Mouse (Mus musculus) limb, embryonic 13.5 days (tissue): ENCODE results near the gene Gsdma2. TPM values are rescaled to one million over a fixed set of nuclear protein-coding genes. Genes with fewer than 3 reads are reported as not detected.
A peak's percentile ranks its signal among the peaks of the same experiment; 100 is the strongest.
"Not testable (repeated sequence)": the region's sequence is repeated elsewhere in the genome, so short reads cannot be mapped to it uniquely, and the experiment has no call there.

Source experiments
- ATAC-seq: fragments of 200-750 bp; cut with Nextera tagmentation; 2 replicates; pipeline ENCODE4 v1.8.0; 2017; ENCODE audit warnings: low read depth, moderate number of reproducible peaks, moderate TSS enrichment; ENCODE audit not compliant: low FRiP score
- H3K27ac ChIP-seq: fragments of 300-500 bp; sonication (generic); 2 replicates; pipeline ENCODE4 v1.5.1; 2015; ENCODE audit warnings: inconsistent platforms, mild to moderate bottlenecking, moderate library complexity
- H3K27me3 ChIP-seq: fragments of 300-500 bp; sonication (generic); 2 replicates; pipeline ENCODE4 v1.6.1; 2015; ENCODE audit warnings: mild to moderate bottlenecking, inconsistent platforms
- H3K36me3 ChIP-seq: fragments of 300-500 bp; sonication (generic); 2 replicates; pipeline ENCODE4 v1.6.1; 2015; ENCODE audit warnings: inconsistent platforms, mild to moderate bottlenecking, moderate library complexity
- H3K4me1 ChIP-seq: fragments of 300-500 bp; sonication (generic); 2 replicates; pipeline ENCODE4 v1.6.1; 2015; ENCODE audit warnings: inconsistent platforms
- H3K4me2 ChIP-seq: fragments of 300-500 bp; sonication (generic); replicated peaks from 2 replicates; pipeline ENCODE4 v1.6.1; 2015; ENCODE audit warnings: inconsistent platforms, mild to moderate bottlenecking, moderate library complexity
- H3K4me3 ChIP-seq: fragments of 300-500 bp; sonication (generic); 2 replicates; pipeline ENCODE4 v1.5.1; 2015; ENCODE audit warnings: moderate library complexity, mild to moderate bottlenecking, inconsistent platforms
- H3K9ac ChIP-seq: fragments of 300-500 bp; sonication (generic); 2 replicates; pipeline ENCODE4 v1.6.1; 2015; ENCODE audit warnings: mild to moderate bottlenecking, inconsistent platforms
- H3K9me3 ChIP-seq: fragments of 300-500 bp; sonication (generic); 2 replicates; pipeline ENCODE4 v1.6.1; 2016; ENCODE audit warnings: inconsistent platforms
- WGBS: fragments of 180-500 bp; shearing (Covaris S2); methylation state at CpG from one replicate; pipeline ENCODE4 v1.1.7; 2015; 5-methylcytosine and 5-hydroxymethylcytosine counted together
- polyA plus RNA-seq: library from polyadenylated mRNA; unstranded; fragments of >200 nt; fragmentation: Nextera tagmentation; extraction: Ambion mirVana; gene quantifications from 2 replicates; pipeline ENCODE4 v1.2.1, GENCODE M21; 2015

Gsdma2 gene
- polyA plus RNA-seq: not detected in 2 replicates

DNA sequence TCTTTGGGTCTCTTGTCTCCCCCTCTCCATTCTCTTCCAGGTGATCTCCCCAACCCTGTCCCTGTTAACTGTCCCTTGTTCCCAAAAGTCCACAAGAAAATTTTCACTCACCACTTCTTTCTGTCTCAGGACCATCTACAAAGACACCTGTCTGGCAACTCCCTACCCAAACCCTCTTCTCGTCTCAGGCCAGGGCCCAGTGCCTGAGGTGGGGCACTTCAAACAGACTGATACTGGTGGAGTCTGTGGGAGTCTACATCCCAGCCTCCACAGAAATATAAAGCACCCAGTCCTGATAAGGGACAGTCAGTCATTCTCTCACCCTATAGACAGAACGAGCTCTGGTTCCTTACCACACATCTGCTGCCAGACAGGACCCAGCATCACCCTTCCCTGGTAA is at the start of gene Gsdma2:
Gsdma2 (plus strand) TSS at position 301 of the 400 bp plus-strand sequence.
- peaks cover 20% of the 10 kb centered on the region for H3K27me3 ChIP-seq
- H3K4me3 ChIP-seq: no peak within 1 kb of the TSS
- H3K9me3 ChIP-seq: no peaks in the 10 kb centered on the region
- no peak within 1 kb of the TSS for H3K9ac ChIP-seq
- H3K4me2 ChIP-seq: no peak within 1 kb of the TSS
- H3K36me3 ChIP-seq: no peaks in the 10 kb centered on the region
- no peaks in the 10 kb centered on the region for H3K4me1 ChIP-seq
- 62% methylated on average over 2 of the region's 2 CpGs for WGBS
- no peak for ATAC-seq
- no peak within 1 kb of the TSS for H3K27ac ChIP-seq

DNA sequence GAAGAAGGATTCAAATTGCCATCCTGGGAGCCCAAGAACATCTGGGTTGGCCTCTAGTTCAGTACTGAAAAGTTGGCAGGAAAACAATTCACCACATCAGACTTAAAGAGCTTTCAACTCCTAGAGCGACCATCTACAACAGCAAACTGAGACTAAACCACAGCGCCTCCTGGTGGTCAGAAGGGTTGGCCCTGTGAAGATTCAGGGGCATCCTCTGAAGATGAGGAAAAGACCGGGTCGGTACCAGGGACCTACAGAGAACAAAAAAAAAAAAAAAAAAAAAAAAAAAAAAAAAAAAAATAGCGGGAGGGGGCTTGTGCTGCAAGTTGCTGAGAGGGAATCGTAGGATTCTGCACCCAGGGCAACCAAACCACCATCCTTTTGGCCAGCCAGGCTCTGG is 49.2 kb upstream of the Gsdma2 start:
- no peaks in the 10 kb centered on the region for H3K36me3 ChIP-seq
- no peak overlapping the region for H3K9ac ChIP-seq
- H3K4me1 ChIP-seq: peaks cover 11% of the 10 kb centered on the region
- H3K27me3 ChIP-seq: peaks cover 59% of the 10 kb centered on the region
- no peak; the same call in 1 of the 2 replicates for ATAC-seq
- 40% methylated on average over 5 of the region's 6 CpGs for WGBS
- no peaks in the 10 kb centered on the region for H3K9me3 ChIP-seq
- no peak overlapping the region for H3K4me3 ChIP-seq
- H3K4me2 ChIP-seq: no peak overlapping the region
- no peak overlapping the region for H3K27ac ChIP-seq

GRCm38 (mm10) chr11:98597991-98598390 is 48.6 kb upstream of the Gsdma2 start, which contains the start of gene Lrrc3c:
Gene Lrrc3c (plus strand): TSS chr11:98598291.
- 79% methylated on average over 8 of the region's 8 CpGs for WGBS
- H3K9ac ChIP-seq: no peak within 1 kb of the TSS; the same call in 1 of the 2 replicates
- no peak within 1 kb of the TSS for H3K27ac ChIP-seq
- ATAC-seq: no peak
- peaks cover 11% of the 10 kb centered on the region for H3K4me1 ChIP-seq
- no peak within 1 kb of the TSS for H3K4me2 ChIP-seq
- H3K9me3 ChIP-seq: no peaks in the 10 kb centered on the region
- H3K4me3 ChIP-seq: no peak within 1 kb of the TSS
- H3K27me3 ChIP-seq: peaks cover 59% of the 10 kb centered on the region
- H3K36me3 ChIP-seq: no peaks in the 10 kb centered on the region

- WGBS: 58% methylated on average over 18 of the region's 18 CpGs
- ATAC-seq: no peak
- H3K27ac ChIP-seq: no peak overlapping the region
- peaks cover 60% of the 10 kb centered on the region for H3K27me3 ChIP-seq
- no peak overlapping the region; the same call in 1 of the 2 replicates for H3K9ac ChIP-seq
- peaks cover 11% of the 10 kb centered on the region for H3K4me1 ChIP-seq
- H3K36me3 ChIP-seq: no peaks in the 10 kb centered on the region
- no peaks in the 10 kb centered on the region for H3K9me3 ChIP-seq
- H3K4me3 ChIP-seq: no peak overlapping the region
- H3K4me2 ChIP-seq: no peak overlapping the region
Observed at GRCm38 (mm10) chr11:98598851-98599290, 47.7 kb upstream of the Gsdma2 start.

GRCm38 (mm10) chr11:98599291-98599690 is 47.3 kb upstream of the Gsdma2 start:
- Histone ChIP-seq H3K9me3 (no peaks in the 10 kb centered on the region), H3K4me1 (peaks cover 11% of the 10 kb centered on the region), H3K36me3 (no peaks in the 10 kb centered on the region), H3K27ac (no peak overlapping the region), H3K9ac (no peak overlapping the region; the same call in none of the 2 replicates), H3K4me2 (no peak overlapping the region), H3K27me3 (peaks cover 57% of the 10 kb centered on the region), H3K4me3 (no peak overlapping the region)
- no peak for ATAC-seq
- 35% methylated on average over 18 of the region's 18 CpGs for WGBS

- no peak overlapping the region for H3K27ac ChIP-seq
- no peaks in the 10 kb centered on the region for H3K9me3 ChIP-seq
- H3K4me1 ChIP-seq: peaks cover 11% of the 10 kb centered on the region
- WGBS: 4% methylated on average over 20 of the region's 20 CpGs
- ATAC-seq: no peak
- peak overlapping the region; percentile 58 for H3K4me2 ChIP-seq
- H3K36me3 ChIP-seq: no peaks in the 10 kb centered on the region
- H3K9ac ChIP-seq: no peak overlapping the region
- H3K4me3 ChIP-seq: peak overlapping the region; percentile 28
- peaks cover 57% of the 10 kb centered on the region for H3K27me3 ChIP-seq
Observed at GRCm38 (mm10) chr11:98602090-98602690, 44.4 kb upstream of the Gsdma2 start.

- Histone ChIP-seq H3K27ac (no peak overlapping the region), H3K4me1 (peaks cover 7% of the 10 kb centered on the region), H3K36me3 (no peaks in the 10 kb centered on the region), H3K4me2 (no peak overlapping the region), H3K4me3 (no peak overlapping the region), H3K27me3 (peaks cover 45% of the 10 kb centered on the region), H3K9ac (no peak overlapping the region), H3K9me3 (no peaks in the 10 kb centered on the region)
- 85% methylated on average over 2 of the region's 2 CpGs for WGBS
- no peak for ATAC-seq
Observed at GRCm38 (mm10) chr11:98603953-98604352, 42.6 kb upstream of the Gsdma2 start.

DNA sequence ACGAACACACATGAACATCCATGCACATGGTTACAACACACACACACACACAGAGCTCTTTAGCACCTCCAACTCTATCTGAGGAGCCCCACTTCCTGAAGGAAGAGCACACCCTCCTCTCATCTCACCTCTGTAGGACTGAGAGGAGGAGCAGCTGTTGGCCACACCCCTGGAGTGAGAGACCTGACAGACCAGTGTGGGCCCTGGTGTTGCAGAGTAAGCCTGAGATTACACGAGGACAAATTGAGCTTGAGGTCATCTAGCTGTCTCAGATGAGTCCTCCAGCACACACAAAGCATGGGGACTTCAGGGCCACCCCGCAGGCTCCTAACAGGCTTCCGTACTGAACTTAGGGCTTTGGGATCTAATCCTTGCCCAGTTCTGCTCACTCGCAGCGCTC is 41.6 kb upstream of the Gsdma2 start:
- ATAC-seq, H3K4me1 ChIP-seq, H3K27ac ChIP-seq, H3K4me2 ChIP-seq, H3K9me3 ChIP-seq, H3K36me3 ChIP-seq, H3K4me3 ChIP-seq, H3K9ac ChIP-seq: not testable (repeated sequence)
- 62% methylated on average over 6 of the region's 6 CpGs for WGBS
- peaks cover 44% of the 10 kb centered on the region for H3K27me3 ChIP-seq

- 11% methylated on average over 3 of the region's 3 CpGs for WGBS
Observed at GRCm38 (mm10) chr11:98606763-98607162, 39.8 kb upstream of the Gsdma2 start.

DNA sequence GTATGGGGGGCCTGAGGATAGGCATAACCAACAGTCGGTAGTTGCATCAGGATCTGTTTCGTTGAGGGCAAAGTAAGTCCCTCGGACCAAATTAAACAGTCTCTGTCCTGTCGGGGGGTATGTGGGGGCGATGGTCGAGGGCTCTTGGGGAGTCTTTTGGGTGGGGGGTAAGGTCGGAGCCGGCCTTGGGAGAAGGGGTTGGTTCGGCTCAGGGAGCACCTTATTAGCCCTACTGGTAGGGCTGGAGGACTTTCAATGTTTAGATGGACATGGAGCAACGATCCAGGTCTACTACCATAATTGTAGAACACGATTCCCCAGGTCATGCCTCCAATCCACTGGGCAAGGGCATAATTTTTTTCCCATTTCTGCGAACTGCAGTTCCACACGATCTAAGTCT is 25.8 kb upstream of the Gsdma2 start:
- H3K4me3 ChIP-seq: no peak overlapping the region
- H3K27ac ChIP-seq: no peak overlapping the region
- no peak for ATAC-seq
- peaks cover 7% of the 10 kb centered on the region; the same call in 1 of the 2 replicates for H3K9me3 ChIP-seq
- H3K4me2 ChIP-seq: no peak overlapping the region
- H3K4me1 ChIP-seq: no peaks in the 10 kb centered on the region
- no peaks in the 10 kb centered on the region for H3K27me3 ChIP-seq
- no peaks in the 10 kb centered on the region for H3K36me3 ChIP-seq
- WGBS: 93% methylated on average over 13 of the region's 13 CpGs
- H3K9ac ChIP-seq: no peak overlapping the region

More at GRCm38 (mm10) chr11:98606763-98607162, 39.8 kb upstream of the Gsdma2 start:
- no peaks in the 10 kb centered on the region for H3K9me3 ChIP-seq
- H3K27me3 ChIP-seq: peaks cover 29% of the 10 kb centered on the region
- H3K4me2 ChIP-seq: no peak overlapping the region
- H3K27ac ChIP-seq: no peak overlapping the region
- H3K9ac ChIP-seq: no peak overlapping the region
- H3K36me3 ChIP-seq: no peaks in the 10 kb centered on the region
- H3K4me3 ChIP-seq: no peak overlapping the region
- H3K4me1 ChIP-seq: peaks cover 6% of the 10 kb centered on the region
- no peak for ATAC-seq

DNA sequence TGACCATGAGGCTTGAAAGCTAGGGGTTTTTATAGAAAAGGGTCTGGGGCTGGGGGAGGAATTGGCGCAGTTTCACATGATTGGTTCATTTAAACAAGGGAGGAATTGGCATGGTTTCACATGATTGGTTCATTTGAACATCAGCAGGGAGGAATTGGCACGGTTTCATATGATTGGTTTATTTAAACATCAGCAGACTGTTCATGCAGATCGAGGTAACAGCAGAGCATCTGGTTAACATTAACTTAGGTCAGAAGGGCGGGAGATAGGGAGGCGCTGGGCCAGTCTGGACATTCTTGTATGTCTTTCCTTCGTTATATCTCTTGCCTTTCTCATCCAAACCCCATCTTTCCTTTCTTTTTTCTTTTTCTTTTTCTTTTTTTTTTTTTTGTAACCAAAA is 22.6 kb upstream of the Gsdma2 start:
- H3K9ac ChIP-seq, H3K36me3 ChIP-seq, H3K9me3 ChIP-seq, H3K27me3 ChIP-seq, H3K4me3 ChIP-seq, H3K4me1 ChIP-seq, H3K4me2 ChIP-seq, H3K27ac ChIP-seq, ATAC-seq: not testable (repeated sequence)
- WGBS: 83% methylated on average over 6 of the region's 6 CpGs

- not testable (repeated sequence) for H3K4me3 ChIP-seq, H3K27me3 ChIP-seq, H3K4me1 ChIP-seq, H3K27ac ChIP-seq, ATAC-seq, H3K9me3 ChIP-seq, H3K4me2 ChIP-seq, H3K9ac ChIP-seq, H3K36me3 ChIP-seq
- WGBS: 88% methylated on average over 2 of the region's 2 CpGs
Observed at GRCm38 (mm10) chr11:98624381-98624780, 22.2 kb upstream of the Gsdma2 start.
